14 mouse cellular contexts compared by ENCODE assay signal in genomic region chr19:57876057-57876456, GRCm38 (mm10).
DNase-seq lines count a peak whose midpoint lies in the region; ATAC-seq and TF ChIP-seq lines count a peak whose summit lies in the region.
"Had no signal": no experiment of that assay in that cellular context is flagged by ENCODE, and none has a peak within 500 bp of the region (broad histone marks: within the 10 kb centered on the region; RNA-seq: fewer than 3 reads in every experiment).

No protein-coding gene starts in this region.

- no peak for DNase-seq in gastrocnemius, adult 2 months
- DNase-seq in gastrocnemius, postnatal 36 days = no peak
- DNase-seq in lung, postnatal 10 days = peak; percentile 13
- DNase-seq in lung, adult 18-20 months = no peak
- peak; percentile 8 for DNase-seq in T-cell, adult 2 months (ENCODE audit: low spot score)
- no peak for DNase-seq in stomach, postnatal 0 days (ENCODE audit: low spot score)
- DNase-seq in spleen, postnatal 4 days (ENCODE audit: low spot score in 2 of 2) = no peak
- DNase-seq: cerebellum, adult 8-10 months; gastrocnemius, postnatal 10 days; heart, postnatal 10 days had no signal

- intact Hi-C loops in gastrocnemius, adult 2 months (cut with DNase I) = no loop called here
- intact Hi-C loops in gastrocnemius, postnatal 36 days (cut with DNase I) = no loop called here

- ATAC-seq in stomach, postnatal 0 days (ENCODE audit: low FRiP score, low TSS enrichment) = no peak
- no peak for ATAC-seq in hindbrain, embryonic 12.5 days (ENCODE audit: low FRiP score)

- TF ChIP-seq EP300 in stomach, postnatal 0 days (optimal IDR thresholded peaks at IDR 0.05) = no peak

- TF ChIP-seq CTCF in gastrocnemius, adult 2 months (IDR thresholded peaks at IDR 0.05) = peak; percentile 51
- TF ChIP-seq CTCF in stomach, postnatal 0 days (IDR thresholded peaks at IDR 0.05; ENCODE audit: low read depth) = peak; percentile 48

- H3K9ac ChIP-seq in stomach, postnatal 0 days (ENCODE audit: low read length) = no peak overlapping the region
- no peak overlapping the region for H3K9ac ChIP-seq in hindbrain, embryonic 12.5 days
- H3K9ac ChIP-seq: limb, embryonic 13.5 days; midbrain, embryonic 12.5 days had no signal

- H3K27me3 ChIP-seq in stomach, postnatal 0 days (ENCODE audit: control insufficient read depth, insufficient read depth, low read length) = no peaks in the 10 kb centered on the region
- no peaks in the 10 kb centered on the region for H3K27me3 ChIP-seq in hindbrain, embryonic 12.5 days
- H3K27me3 ChIP-seq: limb, embryonic 13.5 days; midbrain, embryonic 12.5 days had no signal

- H3K4me1 ChIP-seq in stomach, postnatal 0 days (replicated peaks; ENCODE audit: control insufficient read depth, insufficient read depth) = no peaks in the 10 kb centered on the region
- no peaks in the 10 kb centered on the region for H3K4me1 ChIP-seq in hindbrain, embryonic 12.5 days

- H3K36me3 ChIP-seq in stomach, postnatal 0 days (ENCODE audit: control insufficient read depth, insufficient read depth, low read length) = no peaks in the 10 kb centered on the region
- H3K36me3 ChIP-seq in hindbrain, embryonic 12.5 days = no peaks in the 10 kb centered on the region
- H3K36me3 ChIP-seq: limb, embryonic 13.5 days; midbrain, embryonic 12.5 days had no signal

- H3K27ac ChIP-seq in gastrocnemius, adult 2 months = no peak overlapping the region
- H3K27ac ChIP-seq in stomach, postnatal 0 days (replicated peaks) = no peak overlapping the region
- no peak overlapping the region for H3K27ac ChIP-seq in hindbrain, embryonic 12.5 days
- H3K27ac ChIP-seq: limb, embryonic 13.5 days; midbrain, embryonic 12.5 days had no signal

- H3K4me3 ChIP-seq in gastrocnemius, adult 2 months = no peak overlapping the region
- H3K4me3 ChIP-seq in stomach, postnatal 0 days (ENCODE audit: low read depth, low read length) = no peak overlapping the region
- H3K4me3 ChIP-seq in hindbrain, embryonic 12.5 days = no peak overlapping the region
- H3K4me3 ChIP-seq: erythroblast, embryonic 14.5 days; limb, embryonic 13.5 days; midbrain, embryonic 12.5 days had no signal

- 89% methylated on average over 6 of the region's 6 CpGs for WGBS in stomach, postnatal 0 days
- WGBS in hindbrain, embryonic 12.5 days = 94% methylated on average over 6 of the region's 6 CpGs

- H3K4me2 ChIP-seq in stomach, postnatal 0 days (replicated peaks; ENCODE audit: low read depth) = no peak overlapping the region
- H3K4me2 ChIP-seq in hindbrain, embryonic 12.5 days (replicated peaks) = no peak overlapping the region
- H3K4me2 ChIP-seq: limb, embryonic 13.5 days; midbrain, embryonic 12.5 days had no signal

- H3K9me3 ChIP-seq in stomach, postnatal 0 days (ENCODE audit: control insufficient read depth, low read length) = no peaks in the 10 kb centered on the region
- no peaks in the 10 kb centered on the region for H3K9me3 ChIP-seq in hindbrain, embryonic 12.5 days (replicated peaks)
- H3K9me3 ChIP-seq: limb, embryonic 13.5 days; midbrain, embryonic 12.5 days had no signal

Comparison
In these comparisons a context has a peak if more than half of its experiments do, and no peak if none do; other contexts are left out.
1. DNase-seq: peak in lung, postnatal 10 days (single experiment) and T-cell, adult 2 months (single experiment); none in gastrocnemius, adult 2 months (single experiment), gastrocnemius, postnatal 36 days (0 of 2), lung, adult 18-20 months (0 of 2), stomach, postnatal 0 days (single experiment) and spleen, postnatal 4 days (0 of 2).